Mouse (Mus musculus): ENCODE measurements at regions not wholly inside any gene's neighbourhood (a gene's known extent, or its start where the extent isn't known, plus 50 kb on each side); places are given as distances from the start of the nearest gene placed in this dataset.
A peak's percentile ranks its signal among the peaks of the same experiment; 100 is the strongest.

DNA sequence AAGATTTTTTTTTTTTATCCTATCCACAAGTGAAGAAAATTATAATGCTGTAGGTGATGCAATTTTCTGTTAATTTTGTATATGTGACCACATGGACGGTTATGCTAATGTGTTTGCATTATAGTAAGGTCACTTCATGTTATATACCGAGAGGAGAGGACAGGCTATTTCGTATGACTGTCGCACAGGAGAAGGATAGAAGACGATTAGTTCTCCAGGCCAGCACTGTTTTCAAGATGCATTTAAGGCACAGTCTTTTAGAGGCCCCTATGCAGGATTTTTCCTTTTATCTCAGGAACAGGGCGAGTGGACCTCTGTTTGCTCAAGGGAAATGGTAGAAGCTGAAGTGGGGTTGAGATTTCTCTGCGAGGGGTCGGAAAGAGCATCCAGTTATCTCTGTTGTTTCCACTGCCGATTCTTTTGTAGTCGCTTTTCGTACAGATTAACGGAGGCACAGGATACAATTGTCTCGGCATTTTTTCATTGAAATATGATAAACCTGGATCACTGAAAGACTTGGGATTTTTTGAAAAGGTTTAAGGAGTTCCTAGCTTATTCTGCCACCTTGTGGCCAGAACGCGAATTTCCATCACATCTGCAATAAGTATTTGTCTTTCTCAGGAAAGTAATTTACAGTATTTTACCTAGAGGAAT is 92.6 kb upstream of the Robo1 start:
- TF ChIP-seq CTCF (IDR thresholded peaks at IDR 0.05; ENCODE audit: low read depth): peak; percentile 61
- no peak for TF ChIP-seq EP300 (IDR thresholded peaks at IDR 0.05; ENCODE audit: low read depth)

Measured in heart, postnatal 0 days (tissue).